ENCODE assay signal across 18 mouse cellular contexts in genomic region chr7:123733061-123733460, GRCm38 (mm10).
DNase-seq lines count a peak whose midpoint lies in the region.
"Had no signal": no experiment of that assay in that cellular context is flagged by ENCODE, and none has a peak within 500 bp of the region (broad histone marks: within the 10 kb centered on the region; RNA-seq: fewer than 3 reads in every experiment).

No protein-coding gene starts in this region.

- peak; percentile 30 for DNase-seq in layer of hippocampus, adult 9-11 months
- DNase-seq in layer of hippocampus, postnatal 10 days (ENCODE audit: low spot score in 2 of 2) = no peak
- DNase-seq in brain, adult 2 months (ENCODE audit: low read depth, low spot score) = peak; percentile 78
- peak; percentile 37 to 75 for DNase-seq in frontal cortex, postnatal 36 days (ENCODE audit: low spot score in 2 of 2)
- peak; percentile 32 to 63 for DNase-seq in right cerebral cortex, postnatal 36 days (ENCODE audit: low spot score in 2 of 2)
- no peak for DNase-seq in heart, adult 18-20 months
- DNase-seq: adrenal gland, postnatal 25 days; B cell, adult 2 months; cerebellum, adult 18-20 months; cerebellum, postnatal 10 days; gastrocnemius, adult 2 months; gastrocnemius, postnatal 36 days; heart, postnatal 14 days; kidney, adult 18-20 months; kidney, postnatal 25 days; liver, postnatal 0 days; lung, postnatal 36 days; thymus, postnatal 4 days had no signal

Comparison
In these comparisons a context has a peak if more than half of its experiments do, and no peak if none do; other contexts are left out.
1. DNase-seq: peak in layer of hippocampus, adult 9-11 months (single experiment), brain, adult 2 months (single experiment), frontal cortex, postnatal 36 days (2 of 2) and right cerebral cortex, postnatal 36 days (2 of 2); none in layer of hippocampus, postnatal 10 days (0 of 2) and heart, adult 18-20 months (0 of 2).